In the genomic region with DNA sequence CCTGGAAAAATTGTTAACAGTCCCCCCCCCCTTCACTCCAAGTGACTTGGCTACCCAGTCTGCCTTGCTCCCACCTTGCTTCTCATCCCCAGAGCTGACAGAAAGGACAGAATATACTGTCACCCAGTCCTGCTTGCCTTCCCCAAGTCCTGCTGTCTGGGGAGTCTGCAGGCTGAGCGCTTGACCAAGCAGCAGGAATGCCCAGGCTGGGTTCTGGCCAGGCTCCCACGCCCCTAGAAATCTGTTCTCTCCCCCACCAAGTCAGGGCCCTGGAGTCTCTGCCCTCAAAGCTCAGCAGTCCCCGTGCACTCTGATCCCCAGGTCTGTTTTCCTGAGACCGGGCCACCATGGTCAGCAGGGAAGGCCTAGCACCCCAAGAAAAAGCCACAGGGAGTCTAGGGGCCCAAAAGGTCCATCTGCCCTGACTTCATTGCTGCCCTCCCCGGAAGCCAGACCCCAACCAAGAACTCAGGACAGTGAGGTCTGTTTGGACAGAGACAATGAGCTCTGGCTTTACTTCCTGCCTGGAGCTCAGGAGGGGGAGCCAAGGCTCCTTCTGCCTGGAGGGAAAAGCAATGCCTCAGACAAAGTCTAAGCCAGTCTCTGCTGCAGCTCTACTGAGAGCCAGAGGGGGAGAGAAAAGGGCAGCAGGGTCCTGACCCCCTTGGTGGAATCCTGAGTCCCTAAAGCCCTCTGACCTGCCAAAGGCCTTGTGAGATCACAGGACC, we compare ENCODE assay signal across 8 mouse cellular contexts. TPM values are rescaled to one million over a fixed set of nuclear protein-coding genes. Genes with fewer than 3 reads are reported as not detected.
DNase-seq lines count a peak whose midpoint lies in the region; ATAC-seq lines count a peak whose summit lies in the region.

No protein-coding gene starts in this region.

- H3K4me1 ChIP-seq in neural tube, embryonic 11.5 days (ENCODE audit: control insufficient read depth, insufficient read depth, low read length), result peaks cover 37% of the 10 kb centered on the region
- peaks cover 33% of the 10 kb centered on the region for H3K4me1 ChIP-seq in limb, embryonic 10.5 days

- intact Hi-C loops in left cerebral cortex, postnatal 25 days (cut with DNase I), result no loop called here

- H3K4me2 ChIP-seq in neural tube, embryonic 11.5 days (ENCODE audit: low read depth), result peak overlapping the region; percentile 87

- H3K27ac ChIP-seq in neural tube, embryonic 11.5 days (ENCODE audit: low read depth, low read length), result peak overlapping the region; percentile 97
- H3K27ac ChIP-seq in limb, embryonic 10.5 days, result peak overlapping the region; percentile 66

- H3K9me3 ChIP-seq in neural tube, embryonic 11.5 days (ENCODE audit: control insufficient read depth, low read length), result peaks cover 8% of the 10 kb centered on the region
- peaks cover 11% of the 10 kb centered on the region; the same call in 1 of the 2 replicates for H3K9me3 ChIP-seq in limb, embryonic 10.5 days (replicated peaks)

- peak overlapping the region; percentile 89 for H3K9ac ChIP-seq in neural tube, embryonic 11.5 days (ENCODE audit: low read length)

- no peak for ATAC-seq in neural tube, embryonic 11.5 days (ENCODE audit: insufficient read depth, low FRiP score, low TSS enrichment)

- peak overlapping the region; percentile 41 for H3K4me3 ChIP-seq in neural tube, embryonic 11.5 days (ENCODE audit: low read depth, low read length)
- no peak overlapping the region for H3K4me3 ChIP-seq in limb, embryonic 10.5 days

- DNase-seq in cerebellum, adult 11-12 months, result peak; percentile 42
- DNase-seq in cerebellum, postnatal 36 days, result no peak
- no peak for DNase-seq in neural tube, embryonic 11.5 days (ENCODE audit: low spot score)
- DNase-seq in neural tube, embryonic 10.5 days (ENCODE audit: extremely low spot score, low spot score), result no peak
- DNase-seq in limb, embryonic 10.5 days (ENCODE audit: low spot score), result no peak
- no peak for DNase-seq in ovary, postnatal 10 days (ENCODE audit: low spot score)
- no peak for DNase-seq in left cerebral cortex, postnatal 25 days (ENCODE audit: low spot score in 2 of 2)
- DNase-seq in layer of hippocampus, adult 8-10 months (ENCODE audit: low spot score in 2 of 2), result no peak

- peaks cover 31% of the 10 kb centered on the region for H3K36me3 ChIP-seq in neural tube, embryonic 11.5 days (ENCODE audit: control insufficient read depth, insufficient read depth, low read length)
- H3K36me3 ChIP-seq in limb, embryonic 10.5 days, result peaks cover 30% of the 10 kb centered on the region

- WGBS in neural tube, embryonic 11.5 days, result 48% methylated on average over 5 of the region's 5 CpGs
- 73% methylated on average over 5 of the region's 5 CpGs for WGBS in limb, embryonic 10.5 days

- no peaks in the 10 kb centered on the region for H3K27me3 ChIP-seq in neural tube, embryonic 11.5 days (ENCODE audit: control insufficient read depth, insufficient read depth, low read length)
- H3K27me3 ChIP-seq in limb, embryonic 10.5 days (ENCODE audit: low read depth, poor library complexity, severe bottlenecking), result peaks cover 17% of the 10 kb centered on the region

RNA-seq across cellular contexts. Expression of a gene that starts 4.2 kb away (rescaled TPM):
- polyA plus RNA-seq in neural tube, embryonic 11.5 days (2014; fragmentation: Nextera tagmentation; extraction: Ambion mirVana), result 65.2 and 65.5 TPM in 2 replicates
- 4.0 and 4.4 TPM in 2 replicates for polyA plus RNA-seq in limb, embryonic 10.5 days (2016; fragmentation: Nextera tagmentation; extraction: Ambion mirVana)
- 100 to 1,000 TPM; 160 to 168 TPM for total RNA-seq in left cerebral cortex, postnatal 25 days (2021)
- 100 to 1,000 TPM; 170 to 179 (median 172) TPM for total RNA-seq in layer of hippocampus, adult 8-10 months (2022)

RNA-seq across cellular contexts. Expression of a gene that starts 27.6 kb away (rescaled TPM):
- 52.0 and 54.0 TPM in 2 replicates for polyA plus RNA-seq in neural tube, embryonic 11.5 days (2014; fragmentation: Nextera tagmentation; extraction: Ambion mirVana)
- polyA plus RNA-seq in limb, embryonic 10.5 days (2016; fragmentation: Nextera tagmentation; extraction: Ambion mirVana), result 96.6 and 100 TPM in 2 replicates
- total RNA-seq in left cerebral cortex, postnatal 25 days (2021), result 10 to 100 TPM; 12.9 to 18.6 TPM
- 10 to 100 TPM; 17.0 to 27.2 (median 22.9) TPM for total RNA-seq in layer of hippocampus, adult 8-10 months (2022)

RNA-seq across cellular contexts. Expression of a gene that starts 33.8 kb away (rescaled TPM):
- 214 and 216 TPM in 2 replicates for polyA plus RNA-seq in neural tube, embryonic 11.5 days (2014; fragmentation: Nextera tagmentation; extraction: Ambion mirVana)
- polyA plus RNA-seq in limb, embryonic 10.5 days (2016; fragmentation: Nextera tagmentation; extraction: Ambion mirVana), result 117 and 125 TPM in 2 replicates
- 100 to 1,000 TPM; 207 to 212 TPM for total RNA-seq in left cerebral cortex, postnatal 25 days (2021)
- 100 to 1,000 TPM; 191 to 220 (median 209) TPM for total RNA-seq in layer of hippocampus, adult 8-10 months (2022)

RNA-seq across cellular contexts. Expression of a gene that starts 46.5 kb away (rescaled TPM):
- 0.19 and 0.31 TPM in 2 replicates for polyA plus RNA-seq in neural tube, embryonic 11.5 days (2014; fragmentation: Nextera tagmentation; extraction: Ambion mirVana)
- 0.15 TPM in 1 of 2 replicates, not detected in the other for polyA plus RNA-seq in limb, embryonic 10.5 days (2016; fragmentation: Nextera tagmentation; extraction: Ambion mirVana)
- total RNA-seq in left cerebral cortex, postnatal 25 days (2021), result under 1 TPM; 0.25 to 0.85 TPM
- 1 to 10 TPM in 2 of 4 experiments, under 1 TPM in 2; 0.52 to 1.8 (median 0.83) TPM for total RNA-seq in layer of hippocampus, adult 8-10 months (2022)
